Mouse (Mus musculus) hindbrain, embryonic 16.5 days (tissue): ENCODE results near the gene Galt. TPM values are rescaled to one million over a fixed set of nuclear protein-coding genes. Genes with fewer than 3 reads are reported as not detected.
"Not testable (repeated sequence)": the region's sequence is repeated elsewhere in the genome, so short reads cannot be mapped to it uniquely, and the experiment has no call there.

Source experiments
- ATAC-seq: fragments of 200-750 bp; cut with Nextera tagmentation; 2 replicates; pipeline ENCODE4 v1.8.0; 2017; ENCODE audit warnings: moderate TSS enrichment, moderate library complexity
- H3K27ac ChIP-seq: fragments of 300-500 bp; sonication (generic); 2 replicates; pipeline ENCODE4 v1.5.1; 2014; ENCODE audit warnings: low read depth, mild to moderate bottlenecking, control low read depth, low read length, moderate library complexity
- H3K27me3 ChIP-seq: fragments of 300-500 bp; sonication (generic); replicated peaks from 2 replicates; pipeline ENCODE4 v1.6.1; 2014; ENCODE audit warnings: low read length; ENCODE audit not compliant: control insufficient read depth, insufficient read depth
- H3K36me3 ChIP-seq: fragments of 300-500 bp; sonication (generic); 2 replicates; pipeline ENCODE4 v1.6.1; 2014; ENCODE audit warnings: mild to moderate bottlenecking, low read length, moderate library complexity, mixed read lengths; ENCODE audit not compliant: control insufficient read depth, insufficient read depth
- H3K4me1 ChIP-seq: fragments of 300-500 bp; sonication (generic); 2 replicates; pipeline ENCODE4 v1.6.1; 2014; ENCODE audit warnings: low read depth, low read length; ENCODE audit not compliant: control insufficient read depth, insufficient read depth
- H3K4me2 ChIP-seq: fragments of 300-500 bp; sonication (generic); 2 replicates; pipeline ENCODE4 v1.6.1; 2014; ENCODE audit warnings: mild to moderate bottlenecking, low read length, control low read depth, moderate library complexity
- H3K4me3 ChIP-seq: fragments of 300-500 bp; sonication (generic); 2 replicates; pipeline ENCODE4 v1.5.1; 2014; ENCODE audit warnings: mild to moderate bottlenecking, low read length, control low read depth, moderate library complexity
- H3K9ac ChIP-seq: fragments of 300-500 bp; sonication (generic); 2 replicates; pipeline ENCODE4 v1.6.1; 2014; ENCODE audit warnings: low read depth, mild to moderate bottlenecking, control low read depth, low read length, moderate library complexity
- H3K9me3 ChIP-seq: fragments of 300-500 bp; sonication (generic); 2 replicates; pipeline ENCODE4 v1.6.1; 2014; ENCODE audit warnings: mild to moderate bottlenecking, low read length, moderate library complexity; ENCODE audit not compliant: control insufficient read depth
- WGBS: fragments of 180-500 bp; shearing (Covaris S2); extraction: QIAGEN DNeasy Blood & Tissue Kit; methylation state at CpG from one replicate; pipeline ENCODE4 v1.1.7; 2014; 5-methylcytosine and 5-hydroxymethylcytosine counted together
- polyA plus RNA-seq: library from polyadenylated mRNA; unstranded; fragments of >200 nt; fragmentation: Nextera tagmentation; extraction: Ambion mirVana; gene quantifications from 2 replicates; pipeline ENCODE4 v1.2.1, GENCODE M21; 2015

The Galt gene
- polyA plus RNA-seq, 1 experiment from 2014 or later, result 61.8 TPM

- Histone ChIP-seq H3K27ac (no peak overlapping the region), H3K27me3 (no peaks in the 10 kb centered on the region), H3K4me1 (peaks cover 28% of the 10 kb centered on the region), H3K4me3 (no peak overlapping the region), H3K9ac (no peak overlapping the region; the same call in 1 of the 2 replicates), H3K4me2 (peak overlapping the region; percentile 13; the same call in 1 of the 2 replicates), H3K36me3 (no peaks in the 10 kb centered on the region), H3K9me3 (no peaks in the 10 kb centered on the region)
- WGBS, result 47% methylated on average over 8 of the region's 8 CpGs
- ATAC-seq, result peak; percentile 55
These were observed 7.2 kb downstream of the Galt start for GRCm38 (mm10) chr4:41762099-41762687.

GRCm38 (mm10) chr4:41762688-41763114, 7.7 kb downstream of the Galt start:
- 40% methylated on average over 8 of the region's 8 CpGs for WGBS
- H3K4me3 ChIP-seq, H3K27me3 ChIP-seq, H3K4me2 ChIP-seq, H3K9me3 ChIP-seq, H3K36me3 ChIP-seq: not testable (repeated sequence)
- H3K4me1 ChIP-seq, result peaks cover 28% of the 10 kb centered on the region
- peak; percentile 48; the same call in 1 of the 2 replicates for ATAC-seq
- peak overlapping the region; percentile 14; the same call in 1 of the 2 replicates for H3K9ac ChIP-seq
- H3K27ac ChIP-seq, result peak overlapping the region; percentile 54; the same call in 1 of the 2 replicates

- H3K27ac ChIP-seq, ATAC-seq, H3K36me3 ChIP-seq, H3K9ac ChIP-seq, H3K27me3 ChIP-seq, H3K9me3 ChIP-seq, H3K4me3 ChIP-seq, H3K4me2 ChIP-seq: not testable (repeated sequence)
- 78% methylated on average over 4 of the region's 6 CpGs for WGBS
- H3K4me1 ChIP-seq, result peaks cover 28% of the 10 kb centered on the region
These were observed 8.1 kb downstream of the Galt start for GRCm38 (mm10) chr4:41763176-41763575.

- WGBS, result 85% methylated on average over 10 of the region's 10 CpGs
- not testable (repeated sequence) for H3K36me3 ChIP-seq, H3K4me2 ChIP-seq, ATAC-seq, H3K9me3 ChIP-seq, H3K9ac ChIP-seq, H3K27ac ChIP-seq, H3K4me1 ChIP-seq, H3K27me3 ChIP-seq, H3K4me3 ChIP-seq
These were observed 12.3 kb downstream of the Galt start for GRCm38 (mm10) chr4:41767301-41767700.

GRCm38 (mm10) chr4:41772946-41773345, 17.9 kb downstream of the Galt start:
- Histone ChIP-seq H3K9ac (0 out of 2 replicates have a peak overlapping the region, but pooled peaks have one; percentile 41), H3K4me3 (peak overlapping the region; percentile 32), H3K4me2 (peak overlapping the region; percentile 48)
- H3K36me3 ChIP-seq, H3K4me1 ChIP-seq, H3K27ac ChIP-seq, H3K27me3 ChIP-seq, ATAC-seq, H3K9me3 ChIP-seq: not testable (repeated sequence)
- 13% methylated on average over 5 of the region's 16 CpGs for WGBS

- H3K4me1 ChIP-seq, H3K9me3 ChIP-seq, ATAC-seq, H3K27me3 ChIP-seq, H3K36me3 ChIP-seq: not testable (repeated sequence)
- Histone ChIP-seq H3K4me3 (peak overlapping the region; percentile 45), H3K9ac (peak overlapping the region; percentile 61), H3K4me2 (peak overlapping the region; percentile 48), H3K27ac (peak overlapping the region; percentile 66)
- WGBS, result under 1% methylated on average over 18 of the region's 25 CpGs
These were observed 18.5 kb downstream of the Galt start for GRCm38 (mm10) chr4:41773502-41773901.

- H3K4me1 ChIP-seq, H3K36me3 ChIP-seq, H3K9me3 ChIP-seq, ATAC-seq, H3K27me3 ChIP-seq: not testable (repeated sequence)
- Histone ChIP-seq H3K4me2 (peak within 1 kb of the TSS; percentile 57), H3K27ac (peak within 1 kb of the TSS; percentile 66), H3K9ac (peak within 1 kb of the TSS; percentile 61), H3K4me3 (peak within 1 kb of the TSS; percentile 45)
- whole genome bisulfite sequencing, result under 1% methylated on average over 12 of the region's 14 CpGs
These were observed 19.0 kb downstream of the Galt start, which contains the start of gene Ccl27a for GRCm38 (mm10) chr4:41774002-41774401. TSS of gene Ccl27a (minus strand) at chr4:41774247.

GRCm38 (mm10) chr4:41774506-41774905, 19.5 kb downstream of the Galt start:
- Histone ChIP-seq H3K9ac (peak overlapping the region; percentile 41), H3K27ac (peak overlapping the region; percentile 48), H3K4me3 (peak overlapping the region; percentile 45), H3K4me2 (peak overlapping the region; percentile 57)
- not testable (repeated sequence) for H3K9me3 ChIP-seq, H3K36me3 ChIP-seq, H3K4me1 ChIP-seq, ATAC-seq, H3K27me3 ChIP-seq
- WGBS, result 65% methylated on average over 3 of the region's 3 CpGs

- H3K27me3 ChIP-seq, H3K9me3 ChIP-seq, H3K4me2 ChIP-seq, ATAC-seq, H3K4me3 ChIP-seq, H3K36me3 ChIP-seq, H3K27ac ChIP-seq, H3K9ac ChIP-seq, H3K4me1 ChIP-seq: not testable (repeated sequence)
- 92% methylated on average over 1 of the region's 1 CpGs for WGBS
These were observed 20.8 kb downstream of the Galt start for GRCm38 (mm10) chr4:41775840-41776239.
